Mouse (Mus musculus) lung, adult 2 months (tissue): ENCODE data around the gene Olfml3.

Experiments used
- CTCF ChIP-seq: fragments of 200-500 bp; IDR thresholded peaks from 2 replicates; pipeline ENCODE4 v1.5.1; 2011; ENCODE audit warnings: mild to moderate bottlenecking, low read length, control low read depth; ENCODE audit not compliant: insufficient read depth
- POLR2A ChIP-seq: fragments of 200-500 bp; IDR thresholded peaks from 2 replicates; pipeline ENCODE4 v1.6.1; 2011; ENCODE audit warnings: low read depth, mild to moderate bottlenecking, control low read depth, low read length, borderline replicate concordance; ENCODE audit errors: extremely low read depth

DNA sequence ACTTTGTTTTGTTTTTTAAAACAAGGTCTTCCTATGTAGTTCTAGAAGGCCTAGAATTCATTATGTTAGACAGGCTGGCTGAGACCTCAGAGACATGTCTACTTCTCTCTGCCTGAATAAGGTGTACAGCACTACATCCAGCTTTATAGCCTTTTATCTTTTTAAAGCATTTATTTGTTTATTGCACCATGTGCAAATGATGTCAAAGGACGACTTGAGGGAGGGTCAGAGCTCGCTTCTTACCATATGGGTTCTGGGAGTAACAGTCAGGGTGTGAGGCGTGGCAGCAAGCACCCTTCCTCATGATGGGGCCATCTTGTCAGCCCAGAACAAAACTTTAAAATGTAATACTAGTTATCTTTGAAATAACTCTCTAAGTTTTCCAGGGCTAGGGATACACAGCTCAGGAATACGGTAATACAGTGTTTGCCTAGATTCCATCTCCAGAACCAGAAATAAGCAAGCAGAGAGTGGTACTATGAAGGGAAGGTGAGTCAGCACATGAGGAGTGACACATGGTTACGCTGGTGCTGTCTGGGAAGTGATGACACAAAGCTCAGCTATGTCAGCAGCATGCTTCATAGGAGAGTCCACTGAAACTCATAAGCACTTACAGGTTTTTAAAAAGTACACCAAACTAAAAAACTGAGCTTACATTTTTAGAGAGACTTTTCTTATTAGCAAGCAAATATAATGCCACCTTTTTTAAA lies 21.6 kb upstream of the Olfml3 start:
- TF ChIP-seq POLR2A (no peak), CTCF (no peak)
